Mouse (Mus musculus): ENCODE measurements at regions not wholly inside any gene's neighbourhood (a gene's known extent, or its start where the extent isn't known, plus 50 kb on each side); places are given as distances from the start of the nearest gene placed in this dataset.
"Not testable (repeated sequence)": the region's sequence is repeated elsewhere in the genome, so short reads cannot be mapped to it uniquely, and the experiment has no call there.

DNA sequence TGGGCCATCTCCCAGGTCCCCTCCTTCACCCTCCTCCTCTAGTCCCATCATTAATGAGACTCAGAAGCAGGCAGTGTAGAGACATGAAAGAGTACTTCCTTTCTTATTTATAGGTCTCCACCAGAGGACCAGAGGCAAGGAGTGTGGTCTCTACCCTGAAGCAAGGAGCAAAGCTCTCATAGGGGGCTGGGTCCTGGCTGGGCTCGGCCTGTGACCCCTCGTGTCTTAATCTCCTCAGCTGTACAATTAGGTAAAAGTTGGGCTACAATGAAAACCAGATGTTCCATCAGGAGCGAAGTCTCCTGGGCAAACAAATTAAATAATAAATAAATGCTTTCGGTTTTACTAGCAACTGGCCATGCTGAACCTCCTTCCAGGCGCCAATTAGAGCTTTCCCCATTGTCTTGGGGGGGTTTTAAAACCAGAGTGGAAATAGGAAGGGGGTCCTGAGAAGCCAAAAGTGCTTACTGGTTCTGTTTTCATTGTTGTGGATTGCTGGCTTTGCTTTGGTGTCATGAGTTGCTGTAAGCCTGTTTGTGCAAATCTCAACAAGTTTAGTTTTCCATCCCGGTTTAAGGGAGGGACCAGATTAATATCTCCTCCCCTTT lies 454.2 kb upstream of the Sall1 start:
- no peak for ATAC-seq (replicated peaks; ENCODE audit: low read depth, poor library complexity, severe bottlenecking)

DNA sequence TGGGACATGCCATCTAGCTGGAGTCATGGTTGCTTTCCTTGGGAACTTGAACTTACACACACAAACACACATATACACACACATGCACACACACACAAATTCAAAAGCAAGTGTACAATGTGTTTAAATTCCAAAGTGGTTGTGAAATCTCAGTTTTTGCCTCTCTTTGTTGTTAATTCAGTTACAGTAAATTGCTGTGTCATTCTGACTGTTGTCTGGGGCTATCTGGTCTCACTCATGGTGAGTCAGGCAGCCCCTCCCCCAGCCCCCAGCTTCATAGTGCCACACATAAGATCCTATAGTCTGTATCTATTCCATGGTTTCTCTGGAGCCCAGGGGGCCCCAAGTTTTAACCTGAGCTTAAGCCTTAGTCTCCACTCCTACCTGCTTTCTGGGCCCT lies 448.4 kb upstream of the Sall1 start:
- ATAC-seq (replicated peaks; ENCODE audit: low read depth, poor library complexity, severe bottlenecking), result no peak

DNA sequence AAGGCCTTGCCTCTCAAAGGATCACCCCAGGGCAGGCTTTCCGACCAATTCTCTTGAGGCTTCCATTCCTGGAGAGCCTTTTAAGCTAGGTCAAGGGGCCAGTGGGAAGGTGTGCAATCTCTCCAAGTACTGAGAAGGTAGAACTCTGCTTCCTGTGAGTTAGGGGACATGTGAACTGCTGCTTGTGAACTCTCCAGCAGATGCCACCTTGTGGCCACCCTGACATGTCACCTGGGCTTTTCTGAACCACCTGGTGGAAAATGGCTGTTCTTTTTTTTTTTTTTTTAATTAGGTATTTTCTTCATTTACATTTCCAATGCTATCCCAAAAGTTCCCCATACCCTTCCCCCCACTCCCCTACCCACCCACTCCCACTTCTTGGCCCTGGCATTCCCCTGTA lies 438.5 kb upstream of the Sall1 start:
- ATAC-seq (replicated peaks; ENCODE audit: low read depth, poor library complexity, severe bottlenecking), result not testable (repeated sequence)

DNA sequence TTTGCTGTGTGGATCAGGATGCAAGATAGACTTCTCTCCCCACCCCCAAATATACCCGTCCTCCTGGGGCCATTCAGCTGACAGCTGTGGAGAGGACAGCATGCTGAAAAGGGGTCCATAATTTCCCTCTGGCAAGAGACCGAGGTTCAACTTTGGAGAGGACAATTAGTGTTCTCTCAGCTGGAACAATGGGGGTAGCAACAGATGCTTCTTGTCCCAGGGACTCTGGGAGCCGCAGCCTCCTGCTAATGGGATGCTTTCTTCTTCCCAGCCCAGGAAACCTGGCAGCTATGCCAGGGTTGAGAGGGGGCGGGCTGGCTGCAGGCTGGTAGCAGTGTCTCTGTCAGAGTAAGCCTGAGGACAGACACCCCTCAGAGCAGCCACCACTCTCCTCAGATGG lies 433.0 kb upstream of the Sall1 start:
- ATAC-seq (replicated peaks; ENCODE audit: low read depth, poor library complexity, severe bottlenecking), result no peak

DNA sequence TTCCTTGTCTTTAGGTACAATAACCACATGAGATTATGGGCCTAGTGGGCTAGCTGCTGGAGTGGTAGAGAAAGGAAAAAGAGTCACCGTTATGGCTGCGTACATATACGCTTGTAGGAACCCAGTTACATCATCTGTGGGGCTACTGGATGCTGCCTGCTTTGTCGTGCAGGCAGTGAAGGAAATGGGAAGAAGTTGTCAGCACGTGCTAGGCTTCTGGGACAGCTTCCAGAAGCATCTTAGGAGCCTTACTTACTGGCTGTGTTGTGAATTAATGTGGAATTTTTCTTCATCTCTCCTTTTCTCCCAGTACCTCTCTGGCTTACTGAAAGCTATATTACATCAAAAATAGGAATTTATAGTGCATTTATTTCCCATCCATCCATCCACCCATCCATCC lies 427.2 kb upstream of the Sall1 start:
- ATAC-seq (replicated peaks; ENCODE audit: low read depth, poor library complexity, severe bottlenecking), result no peak

DNA sequence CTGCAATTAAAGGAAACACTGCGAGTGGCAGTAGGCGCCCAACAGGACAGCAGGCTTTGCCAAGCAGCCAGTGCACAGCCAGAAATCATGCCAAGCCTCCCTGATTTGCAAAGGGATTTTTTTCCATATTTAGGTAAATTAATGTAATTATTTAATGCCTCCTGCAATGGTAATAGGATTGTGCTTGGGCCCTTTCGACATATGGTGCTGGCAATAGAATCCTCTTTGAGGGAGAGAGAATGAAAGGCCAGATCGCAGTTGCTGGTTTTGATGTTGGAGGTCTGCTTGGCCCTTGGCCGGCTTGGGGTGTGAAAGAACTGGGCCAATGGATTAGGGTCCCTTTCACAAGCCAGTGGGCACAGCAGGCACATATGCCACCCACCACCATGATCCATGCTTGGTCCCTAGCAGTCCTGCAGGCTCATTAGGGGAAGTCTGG lies 424.8 kb upstream of the Sall1 start:
- ATAC-seq (replicated peaks; ENCODE audit: low read depth, poor library complexity, severe bottlenecking), result no peak

DNA sequence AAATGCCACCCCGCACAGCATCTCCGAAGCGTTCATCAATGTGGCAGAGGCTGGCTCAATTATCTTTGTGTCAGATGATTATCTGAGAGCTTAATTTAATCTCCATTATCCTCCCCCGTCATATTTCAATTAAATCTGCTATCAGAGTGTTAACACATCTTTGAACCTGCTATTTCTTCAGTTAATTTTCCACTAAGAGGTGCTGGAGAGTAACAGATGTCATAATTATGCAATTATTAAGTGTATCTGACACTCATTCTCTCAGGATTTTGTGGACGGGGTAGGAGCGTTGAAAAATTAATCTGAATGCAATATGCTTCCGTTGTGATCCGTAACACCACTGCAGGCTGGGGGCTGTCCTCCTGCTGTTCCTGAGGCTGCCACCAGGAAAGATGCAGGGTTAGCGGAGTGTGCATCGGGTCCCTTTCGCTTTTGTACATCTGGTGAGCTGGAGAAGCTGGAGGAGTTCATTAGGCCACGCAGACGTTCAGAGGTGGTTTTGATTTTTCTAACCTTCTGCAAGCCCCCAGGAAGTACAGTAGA lies 421.3 kb upstream of the Sall1 start:
- ATAC-seq (replicated peaks; ENCODE audit: low read depth, poor library complexity, severe bottlenecking), result no peak

DNA sequence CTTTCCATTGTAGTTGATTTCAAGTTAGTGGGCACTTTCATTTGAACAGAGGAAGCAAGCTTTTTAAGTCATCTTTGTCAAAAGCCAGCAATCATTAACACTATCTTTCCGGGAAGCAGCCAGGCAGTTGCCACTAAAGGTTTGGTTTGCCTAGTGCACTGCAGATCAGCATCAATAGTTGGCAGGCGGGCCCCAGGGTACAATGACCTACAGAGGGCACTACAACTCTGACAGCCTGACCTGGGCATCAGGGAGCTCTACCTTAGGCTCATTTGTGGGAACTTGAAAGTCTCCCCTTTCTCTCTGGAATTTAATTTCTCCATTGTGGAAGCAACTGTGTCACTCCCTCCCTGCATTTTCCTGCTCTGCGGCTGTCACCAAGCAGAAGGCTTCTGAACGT lies 412.6 kb upstream of the Sall1 start:
- ATAC-seq (replicated peaks; ENCODE audit: low read depth, poor library complexity, severe bottlenecking), result no peak

DNA sequence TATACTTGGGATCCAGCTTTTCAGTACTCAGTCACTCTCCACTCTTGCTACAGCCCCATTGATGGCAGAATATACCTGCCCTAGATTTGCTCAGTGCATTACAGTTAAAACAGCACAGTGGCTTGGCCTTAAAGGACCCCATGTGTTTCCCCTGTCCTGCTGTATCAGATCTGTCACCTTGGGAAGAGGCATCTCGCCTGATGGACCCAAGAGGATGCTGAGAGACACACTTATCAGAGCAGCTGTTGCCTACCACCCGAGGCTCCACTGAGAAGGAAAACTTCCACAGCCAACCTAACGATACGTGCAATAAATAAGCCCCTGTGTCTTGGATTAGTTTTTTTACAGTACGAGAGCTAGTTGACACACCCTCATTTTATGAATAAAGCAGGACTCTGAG lies 411.8 kb upstream of the Sall1 start:
- ATAC-seq (replicated peaks; ENCODE audit: low read depth, poor library complexity, severe bottlenecking), result no peak

DNA sequence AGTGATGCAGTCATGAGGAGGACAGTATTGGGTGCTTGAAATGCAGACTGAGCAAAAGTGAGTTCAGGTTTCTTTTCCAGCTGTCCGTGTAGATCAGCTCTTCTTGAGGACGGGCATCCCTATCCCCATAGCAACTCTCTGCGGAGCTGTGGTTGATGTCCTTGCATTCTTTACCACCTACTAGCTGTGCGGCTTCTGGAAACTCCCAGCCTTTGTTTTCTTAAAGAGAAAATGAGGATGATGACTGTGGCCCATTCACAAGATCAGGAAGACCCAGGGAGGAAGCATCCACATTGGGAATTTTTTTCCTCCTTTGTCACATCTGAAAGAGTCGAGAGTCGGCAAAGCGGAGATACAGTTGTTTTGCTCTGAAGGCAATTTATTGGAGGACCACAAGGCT lies 410.2 kb upstream of the Sall1 start:
- no peak for ATAC-seq (replicated peaks; ENCODE audit: low read depth, poor library complexity, severe bottlenecking)

DNA sequence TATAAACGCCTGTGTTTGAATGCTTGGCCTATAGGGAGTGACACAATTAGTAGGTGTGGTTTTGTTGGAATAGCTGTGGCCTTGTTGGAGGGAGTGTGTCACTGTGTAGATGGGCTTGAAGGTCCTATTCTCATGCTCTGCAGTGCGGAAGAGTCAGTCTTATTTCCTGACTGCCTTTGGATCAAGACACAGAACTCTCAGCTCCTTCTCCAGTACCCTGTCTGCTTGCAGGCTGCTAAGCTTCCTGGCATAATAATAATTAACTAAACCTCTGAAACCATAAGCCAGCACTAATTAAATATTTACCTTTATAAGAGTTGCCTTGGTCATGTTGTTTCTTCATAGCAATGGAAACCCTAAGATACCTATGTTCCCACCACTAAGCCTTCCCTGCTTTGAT lies 409.8 kb upstream of the Sall1 start:
- no peak for ATAC-seq (replicated peaks; ENCODE audit: low read depth, poor library complexity, severe bottlenecking)

DNA sequence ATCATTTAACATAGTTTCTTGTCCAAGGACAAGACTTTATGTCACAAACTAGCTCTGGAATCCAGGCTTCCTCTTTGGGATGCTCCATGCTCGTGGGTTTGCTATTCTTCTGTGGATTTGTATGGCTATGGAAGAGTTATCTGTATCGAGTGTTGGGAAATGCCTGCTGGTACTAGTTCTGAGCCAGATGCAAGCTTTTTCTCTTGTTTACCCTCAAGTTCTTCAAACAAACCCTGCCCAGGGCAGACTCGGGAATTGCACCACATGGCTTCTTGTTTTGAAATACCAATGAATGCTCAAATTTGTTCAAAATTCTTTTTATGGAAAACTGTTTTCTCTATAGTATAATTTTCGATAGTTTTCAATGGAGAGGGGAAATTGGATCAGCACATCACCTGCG lies 400.5 kb upstream of the Sall1 start:
- ATAC-seq (replicated peaks; ENCODE audit: low read depth, poor library complexity, severe bottlenecking), result no peak

DNA sequence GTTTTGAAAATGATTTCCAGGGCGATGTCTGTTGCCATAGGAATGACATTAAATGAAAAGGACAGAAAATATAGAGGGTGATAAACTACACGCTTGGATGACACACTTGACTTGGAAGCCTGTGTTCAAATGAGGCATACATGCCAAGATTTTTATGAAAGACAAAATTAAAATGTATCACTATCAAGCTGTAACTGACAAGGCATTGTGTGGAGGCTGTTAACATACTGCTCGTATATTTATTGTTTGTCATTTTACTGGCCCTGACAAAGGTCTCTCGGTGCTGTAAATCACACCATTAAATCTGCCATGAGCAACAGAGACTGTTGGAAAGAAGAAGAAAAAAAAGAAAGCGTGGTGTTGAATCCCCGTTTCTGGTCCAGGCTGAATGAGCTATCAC lies 395.3 kb upstream of the Sall1 start:
- ATAC-seq (replicated peaks; ENCODE audit: low read depth, poor library complexity, severe bottlenecking), result no peak

DNA sequence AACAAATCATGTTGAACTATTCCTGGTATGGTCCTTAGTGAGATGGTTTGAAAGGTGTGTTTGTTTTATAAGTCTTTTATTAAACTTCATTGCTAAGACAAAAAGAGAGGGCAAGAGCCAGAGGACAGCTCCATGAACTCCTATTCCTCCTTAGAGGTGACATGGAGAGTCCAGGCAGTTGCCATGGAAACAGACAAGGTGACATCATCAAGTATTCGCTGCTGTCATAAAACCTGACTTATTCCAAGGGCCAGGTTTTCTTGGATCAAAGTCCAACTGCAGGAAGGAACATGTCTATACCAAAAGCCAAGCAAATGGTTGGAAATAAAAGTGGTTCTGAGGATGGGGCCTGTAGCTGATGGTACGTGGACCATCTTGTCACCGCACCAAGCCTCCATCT lies 383.0 kb upstream of the Sall1 start:
- no peak for ATAC-seq (replicated peaks; ENCODE audit: low read depth, poor library complexity, severe bottlenecking)

DNA sequence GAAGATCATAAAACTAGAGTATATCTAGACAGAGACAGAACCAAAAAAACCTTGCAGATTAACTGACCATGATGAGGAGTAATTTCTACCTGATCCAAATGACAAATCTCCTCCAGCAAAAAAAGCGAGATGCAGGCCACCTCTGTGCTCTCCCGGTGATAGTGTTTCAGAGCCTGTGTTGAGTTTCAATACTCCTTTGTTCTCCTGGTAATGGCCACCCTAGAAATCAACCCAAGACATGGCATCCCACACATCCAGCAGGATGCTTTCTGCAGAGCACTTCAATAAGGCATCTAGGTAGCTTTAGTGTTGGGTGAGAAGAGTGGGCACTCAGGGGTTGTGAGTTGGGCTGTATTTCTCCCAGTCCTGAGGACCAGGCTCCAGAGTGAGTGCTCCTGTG lies 371.3 kb upstream of the Sall1 start:
- ATAC-seq (replicated peaks; ENCODE audit: low read depth, poor library complexity, severe bottlenecking), result no peak

DNA sequence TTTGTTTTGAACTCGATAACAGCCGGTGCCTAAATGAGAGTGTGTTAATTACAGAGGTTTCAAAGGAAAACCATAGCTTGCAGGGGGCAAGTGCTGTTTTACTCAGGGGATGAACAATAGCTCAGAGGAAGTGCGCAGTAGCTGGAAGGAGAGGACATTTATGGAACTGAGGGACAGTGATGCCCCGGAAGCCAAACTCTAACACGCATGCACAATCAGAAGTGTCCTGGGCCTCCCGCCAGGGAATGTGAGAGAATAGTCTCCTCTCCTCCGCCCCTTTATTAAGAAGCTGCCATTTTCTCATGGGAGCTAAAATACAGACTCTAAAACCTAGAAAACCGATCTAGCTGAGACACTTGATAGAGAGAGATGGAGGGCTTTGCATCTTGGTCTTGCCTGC lies 368.5 kb upstream of the Sall1 start:
- no peak for ATAC-seq (replicated peaks; ENCODE audit: low read depth, poor library complexity, severe bottlenecking)

DNA sequence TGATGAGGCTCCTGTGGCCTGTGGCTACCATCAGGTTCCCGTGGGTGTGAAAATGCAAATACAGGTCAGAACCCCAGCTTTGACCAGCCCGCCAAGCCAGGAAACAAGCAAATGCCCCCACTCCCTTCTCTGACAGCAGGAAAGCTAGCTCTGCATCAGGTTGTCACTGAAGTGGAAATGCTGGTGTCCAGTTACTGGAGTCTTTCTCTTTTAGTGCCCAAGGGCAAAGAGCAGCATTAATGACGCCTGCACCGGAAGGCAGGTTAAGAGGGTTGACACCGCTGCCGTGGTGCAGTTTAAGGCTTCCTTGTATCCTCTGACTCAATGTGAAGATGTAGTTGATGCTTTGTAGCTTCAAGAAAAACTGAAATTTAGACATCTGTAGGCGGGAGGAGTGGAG lies 368.1 kb upstream of the Sall1 start:
- no peak for ATAC-seq (replicated peaks; ENCODE audit: low read depth, poor library complexity, severe bottlenecking)

DNA sequence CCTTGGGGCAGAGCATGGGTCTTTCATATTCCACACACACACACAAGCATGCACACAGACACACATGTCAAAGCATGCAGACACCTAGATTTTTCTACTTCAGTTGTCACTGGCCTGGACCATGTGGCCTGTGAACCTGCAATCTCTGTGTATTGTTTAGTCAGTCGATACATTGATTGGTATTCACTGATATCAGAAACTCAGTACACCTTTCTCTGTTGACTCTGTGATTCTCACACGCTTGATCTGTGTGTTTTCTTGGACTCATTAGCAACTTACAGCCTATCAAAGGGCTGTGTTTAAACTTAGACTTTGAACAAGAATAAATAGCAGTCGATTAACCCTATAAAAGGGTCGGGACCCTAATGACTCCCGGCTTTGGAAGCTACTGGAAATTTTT lies 362.7 kb upstream of the Sall1 start:
- ATAC-seq (replicated peaks; ENCODE audit: low read depth, poor library complexity, severe bottlenecking), result no peak

DNA sequence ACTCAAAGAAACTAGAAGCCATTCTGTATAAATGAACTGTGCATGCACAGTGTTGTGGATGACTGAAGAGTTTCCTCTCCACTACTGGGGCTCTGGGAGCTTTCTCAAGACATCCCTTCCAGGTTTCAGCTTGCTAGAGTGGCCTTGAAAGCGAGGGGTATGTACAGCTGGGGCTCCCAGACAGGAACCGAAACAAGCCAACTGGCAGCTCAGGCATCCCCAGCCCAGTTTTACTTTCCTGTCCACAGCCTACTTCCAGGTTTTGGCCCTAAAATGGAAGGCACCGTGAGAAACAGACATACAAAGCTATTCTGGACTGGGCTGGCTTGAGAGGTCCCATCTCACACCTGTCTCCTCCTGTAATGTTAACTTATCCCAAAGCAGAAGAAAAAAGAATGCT lies 360.3 kb upstream of the Sall1 start:
- ATAC-seq (replicated peaks; ENCODE audit: low read depth, poor library complexity, severe bottlenecking), result no peak

DNA sequence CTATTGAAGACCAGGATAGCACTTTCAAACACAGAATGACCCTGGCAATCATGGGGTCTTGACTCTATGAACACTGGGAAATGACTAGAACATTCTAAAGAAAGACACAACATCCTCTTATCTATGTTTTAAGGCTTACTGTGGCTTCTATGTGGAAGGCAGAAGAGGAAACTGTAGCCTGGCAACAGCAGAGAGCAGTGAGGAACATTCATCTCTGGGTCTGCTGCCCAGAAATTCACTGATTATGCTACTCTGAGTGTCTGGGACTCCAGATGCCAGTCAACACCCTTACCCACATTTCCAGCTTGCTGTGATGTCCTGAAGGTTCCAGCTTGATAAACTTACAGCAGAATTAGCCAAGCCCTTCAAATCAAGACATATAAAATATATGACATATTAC lies 352.7 kb upstream of the Sall1 start:
- no peak for ATAC-seq (replicated peaks; ENCODE audit: low read depth, poor library complexity, severe bottlenecking)

DNA sequence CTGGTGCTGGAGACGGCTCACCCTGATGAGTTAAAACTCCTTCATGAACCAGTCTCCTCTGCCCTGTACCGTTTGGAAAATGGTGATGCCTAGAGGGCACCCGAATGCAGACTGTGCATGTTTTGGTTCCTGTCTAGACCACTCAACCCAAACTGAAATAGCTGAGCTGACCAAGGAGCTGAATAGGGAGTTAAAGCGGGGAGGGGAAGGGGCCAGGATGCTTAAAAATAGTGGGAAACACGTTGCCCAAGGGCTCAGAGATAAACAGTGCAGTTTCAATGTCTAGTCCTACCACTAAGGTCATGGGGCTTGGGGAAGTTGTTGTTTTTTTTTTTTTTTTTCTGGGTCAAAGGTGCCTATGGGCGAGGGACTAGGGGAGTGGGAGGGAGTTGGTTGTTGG lies 348.8 kb upstream of the Sall1 start:
- ATAC-seq (replicated peaks; ENCODE audit: low read depth, poor library complexity, severe bottlenecking), result no peak

DNA sequence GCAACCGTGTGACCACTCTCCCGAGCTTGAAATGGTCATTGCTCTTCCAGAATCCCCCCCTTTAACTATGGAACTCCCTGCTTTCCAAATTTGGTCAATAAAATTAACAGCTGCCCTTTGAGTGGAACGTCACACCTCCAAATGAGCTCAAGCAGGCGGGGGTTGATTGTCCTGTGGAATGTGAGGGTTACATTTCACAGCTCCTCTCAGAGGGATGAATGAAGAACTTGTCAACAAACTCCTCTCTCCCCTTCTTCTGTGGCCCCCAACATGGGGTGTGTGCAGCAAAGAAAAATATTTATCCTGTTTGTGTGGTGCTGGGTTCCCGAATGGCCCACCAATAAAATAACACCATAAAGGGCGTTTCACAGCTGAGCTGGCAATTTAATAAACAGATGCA lies 344.8 kb upstream of the Sall1 start:
- no peak for ATAC-seq (replicated peaks; ENCODE audit: low read depth, poor library complexity, severe bottlenecking)

DNA sequence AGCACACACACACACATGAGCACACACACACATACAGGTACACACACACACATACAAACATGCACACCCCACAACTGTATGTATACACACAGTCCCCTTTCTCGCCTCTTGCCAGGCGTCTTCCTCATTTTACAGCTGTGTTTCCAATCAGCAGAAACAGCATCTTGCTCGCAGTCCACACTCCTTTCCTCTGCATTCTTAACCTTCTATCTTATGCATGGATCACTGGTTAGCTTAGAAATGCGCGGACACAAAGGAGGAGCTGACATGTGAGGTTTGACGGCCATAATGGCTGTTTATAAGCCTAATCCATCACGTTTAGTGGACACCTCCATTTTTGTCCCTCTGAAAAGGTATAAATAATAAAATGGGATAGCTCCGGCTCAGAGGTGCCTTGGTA lies 343.3 kb upstream of the Sall1 start:
- ATAC-seq (replicated peaks; ENCODE audit: low read depth, poor library complexity, severe bottlenecking), result no peak

Data from common myeloid progenitor, adult 5-6 weeks (primary cell).